Mouse (Mus musculus) cerebellum, adult 2 months (tissue): ENCODE measurements around the gene Gm21704. TPM values are rescaled to one million over a fixed set of nuclear protein-coding genes. Genes with fewer than 3 reads are reported as not detected.
A peak's percentile ranks its signal among the peaks of the same experiment; 100 is the strongest.
"Not testable (repeated sequence)": the region's sequence is repeated elsewhere in the genome, so short reads cannot be mapped to it uniquely, and the experiment has no call there.

Experiments
- DNase-seq, 2 experiments: peaks; one replicate each; pipeline ENCODE4 v3.0.0; 2021
- H3K27ac ChIP-seq: fragments of 200-500 bp; 2 replicates; pipeline ENCODE4 v1.5.1; 2012; ENCODE audit warnings: low read length, control low read depth, inconsistent platforms; ENCODE audit not compliant: insufficient read depth
- H3K27me3 ChIP-seq: fragments of 200-500 bp; 2 replicates; pipeline ENCODE4 v1.6.1; 2012; ENCODE audit warnings: inconsistent platforms, mild to moderate bottlenecking, low read length, moderate library complexity; ENCODE audit not compliant: control insufficient read depth, insufficient read depth
- H3K4me1 ChIP-seq: fragments of 200-500 bp; 2 replicates; pipeline ENCODE4 v1.6.1; 2011; ENCODE audit warnings: low read length; ENCODE audit not compliant: control insufficient read depth, insufficient read depth
- H3K4me3 ChIP-seq: fragments of 200-500 bp; replicated peaks from 2 replicates; pipeline ENCODE3; 2011; ENCODE audit warnings: mild to moderate bottlenecking, low read depth, low read length, control low read depth; ENCODE audit not compliant: insufficient read depth
- WGBS: fragments of 180-500 bp; shearing (Covaris S2); methylation state at CpG from one replicate; pipeline ENCODE4 v1.1.7; 2018; 5-methylcytosine and 5-hydroxymethylcytosine counted together
- polyA plus RNA-seq: library from polyadenylated mRNA; depleted of rRNA; stranded (reverse); fragments of >200 nt; gene quantifications from 2 replicates; pipeline ENCODE4 v1.2.3, GENCODE M21; 2012; rRNA removed

The Gm21704 gene
- polyA plus RNA-seq: not detected in 2 replicates

- not testable (repeated sequence) for H3K27ac ChIP-seq, H3K4me1 ChIP-seq, H3K27me3 ChIP-seq, DNase-seq, H3K4me3 ChIP-seq
- WGBS: no CpG with 5 or more reads among the region's 9 CpGs
Observed at GRCm38 (mm10) chrY:3410067-3410466, at the start of gene Gm21704, which contains the start of gene Gm21708. TSS of gene Gm21704 (minus strand) at chrY:3410167. TSS of gene Gm21708 (minus strand) at chrY:3410167.

DNA sequence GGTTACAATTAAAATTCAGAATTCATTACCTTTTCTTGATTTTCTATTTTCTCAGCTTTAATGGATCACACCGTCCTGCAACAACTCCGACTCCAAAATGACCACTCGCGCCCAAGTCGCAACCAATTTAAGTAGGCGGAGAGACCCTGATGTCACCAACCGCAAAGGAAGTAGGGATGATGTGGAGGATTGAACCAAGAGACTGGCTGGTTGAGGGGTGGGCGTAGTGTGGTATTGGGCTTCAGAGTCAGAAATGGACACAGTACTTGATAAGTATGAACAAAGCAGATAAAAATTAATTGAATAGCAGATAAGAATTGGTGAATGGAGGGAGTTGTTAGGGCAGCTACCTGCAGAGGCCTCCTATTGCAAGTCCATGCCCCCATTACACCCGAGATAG, 64.7 kb downstream of the Gm21704 start, which contains the start of gene Gm21693:
Gm21693 (minus strand) TSS at position 101 of the 400 bp plus-strand sequence.
- H3K27me3 ChIP-seq, H3K27ac ChIP-seq, DNase-seq, H3K4me3 ChIP-seq, H3K4me1 ChIP-seq: not testable (repeated sequence)
- WGBS: no CpG with 5 or more reads among the region's 9 CpGs

DNA sequence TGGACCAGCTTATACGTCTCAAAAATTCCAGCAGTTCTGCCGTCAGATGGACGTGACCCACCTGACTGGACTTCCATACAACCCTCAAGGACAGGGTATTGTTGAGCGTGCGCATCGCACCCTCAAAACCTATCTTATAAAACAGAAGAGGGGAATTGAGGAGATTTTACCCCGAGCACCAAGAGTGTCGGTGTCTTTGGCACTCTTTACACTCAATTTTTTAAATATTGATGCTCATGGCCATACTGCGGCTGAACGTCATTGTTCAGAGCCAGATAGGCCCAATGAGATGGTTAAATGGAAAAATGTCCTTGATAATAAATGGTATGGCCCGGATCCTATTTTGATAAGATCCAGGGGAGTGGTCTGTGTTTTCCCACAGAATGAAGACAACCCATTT, 69.3 kb downstream of the Gm21704 start:
- peak in 1 of 2 experiments; percentile 3 for DNase-seq
- not testable (repeated sequence) for H3K4me1 ChIP-seq, H3K4me3 ChIP-seq, H3K27me3 ChIP-seq, H3K27ac ChIP-seq
- WGBS: no CpG with 5 or more reads among the region's 11 CpGs

Other genes starting within 250 kb of the Gm21704 start
- not detected in 2 replicates for gene Gm21677, start 103.7 kb downstream of the Gm21704 start, polyA plus RNA-seq
- not detected in 2 replicates for gene Gm21693, start 64.8 kb downstream of the Gm21704 start, polyA plus RNA-seq
- gene Gm21708, start within 50 bp of the Gm21704 start, polyA plus RNA-seq: not detected in 2 replicates